In the genomic region with DNA sequence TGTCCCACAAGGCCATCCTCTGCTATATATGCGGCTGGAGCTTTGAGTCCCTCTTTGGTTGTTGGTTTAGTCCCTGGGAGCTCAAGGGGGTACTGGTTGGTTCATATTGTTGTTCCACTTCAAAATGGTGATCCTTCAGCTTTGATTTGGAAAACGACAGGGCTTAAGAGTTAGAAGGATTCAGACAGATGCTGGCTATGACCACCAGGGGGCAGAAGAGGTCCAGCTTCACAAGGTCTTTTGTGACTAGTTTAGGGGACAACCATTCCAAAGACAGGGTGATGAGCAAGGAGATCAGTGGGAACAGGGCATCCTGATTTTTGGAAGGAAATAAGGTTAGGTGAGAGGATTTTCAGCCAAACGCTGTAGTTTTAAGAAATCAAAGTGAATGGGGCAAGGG, we compare ENCODE assay signal across 8 mouse cellular contexts.
DNase-seq lines count a peak whose midpoint lies in the region; ATAC-seq and TF ChIP-seq lines count a peak whose summit lies in the region.

No protein-coding gene starts in this region.

- peak; percentile 72 for DNase-seq in ZHBTc4 (ENCODE audit: low read depth, low spot score)
- DNase-seq in embryo, embryonic 11 days = peak; percentile 80
- peak; percentile 92 for DNase-seq in hindbrain, postnatal 0 days (ENCODE audit: low spot score)
- DNase-seq in left cerebral cortex, postnatal 10 days (ENCODE audit: extremely low spot score in 1 of 2, low spot score in 2 of 2) = peak; percentile 75 to 77
- peak; percentile 62 for DNase-seq in ovary, postnatal 14 days (ENCODE audit: low spot score)
- DNase-seq in spleen, postnatal 14 days (ENCODE audit: low spot score in 2 of 2) = no peak

- no peaks in the 10 kb centered on the region for H3K4me1 ChIP-seq in intestine, postnatal 0 days (replicated peaks; ENCODE audit: control insufficient read depth, insufficient read depth, low read length)
- no peaks in the 10 kb centered on the region for H3K4me1 ChIP-seq in intestine, embryonic 15.5 days (replicated peaks)
- no peaks in the 10 kb centered on the region for H3K4me1 ChIP-seq in hindbrain, postnatal 0 days (ENCODE audit: insufficient read depth, low read length)

- intact Hi-C loops in left cerebral cortex, postnatal 10 days (cut with DNase I) = loop anchor here (5.0 kb wide), 1 partner anchor 345 kb away; no protein-coding TSS in a partner anchor

- no peak overlapping the region for H3K27ac ChIP-seq in intestine, postnatal 0 days (ENCODE audit: low read depth, low read length)
- no peak overlapping the region for H3K27ac ChIP-seq in intestine, embryonic 15.5 days
- no peak overlapping the region for H3K27ac ChIP-seq in hindbrain, postnatal 0 days

- no peak overlapping the region for H3K9ac ChIP-seq in intestine, postnatal 0 days (ENCODE audit: low read depth, low read length)
- H3K9ac ChIP-seq in intestine, embryonic 15.5 days = no peak overlapping the region
- H3K9ac ChIP-seq in hindbrain, postnatal 0 days (replicated peaks; ENCODE audit: low read length) = no peak overlapping the region

- no peaks in the 10 kb centered on the region for H3K36me3 ChIP-seq in intestine, postnatal 0 days (ENCODE audit: control insufficient read depth, insufficient read depth)
- H3K36me3 ChIP-seq in intestine, embryonic 15.5 days = no peaks in the 10 kb centered on the region
- no peaks in the 10 kb centered on the region for H3K36me3 ChIP-seq in hindbrain, postnatal 0 days (ENCODE audit: insufficient read depth, low read length)

- no peaks in the 10 kb centered on the region for H3K9me3 ChIP-seq in intestine, postnatal 0 days (ENCODE audit: control insufficient read depth)
- no peaks in the 10 kb centered on the region for H3K9me3 ChIP-seq in intestine, embryonic 15.5 days
- no peaks in the 10 kb centered on the region for H3K9me3 ChIP-seq in hindbrain, postnatal 0 days (ENCODE audit: low read length)

- no peak overlapping the region for H3K4me2 ChIP-seq in intestine, postnatal 0 days (replicated peaks; ENCODE audit: low read depth)
- no peak overlapping the region for H3K4me2 ChIP-seq in intestine, embryonic 15.5 days (replicated peaks)
- no peak overlapping the region for H3K4me2 ChIP-seq in hindbrain, postnatal 0 days (ENCODE audit: low read depth, low read length)

- H3K27me3 ChIP-seq in intestine, postnatal 0 days (replicated peaks; ENCODE audit: control insufficient read depth, insufficient read depth, low read length) = no peaks in the 10 kb centered on the region
- no peaks in the 10 kb centered on the region for H3K27me3 ChIP-seq in intestine, embryonic 15.5 days (replicated peaks)
- no peaks in the 10 kb centered on the region for H3K27me3 ChIP-seq in hindbrain, postnatal 0 days (ENCODE audit: insufficient read depth, low read length)

- peak; percentile 85 for TF ChIP-seq CTCF in intestine, postnatal 0 days (IDR thresholded peaks at IDR 0.05; ENCODE audit: low read depth)
- peak; percentile 95 for TF ChIP-seq CTCF in hindbrain, postnatal 0 days (IDR thresholded peaks at IDR 0.05; ENCODE audit: low read depth)

- no peak for ATAC-seq in intestine, postnatal 0 days
- no peak for ATAC-seq in intestine, embryonic 15.5 days
- ATAC-seq in hindbrain, postnatal 0 days = peak; percentile 73

- 38% methylated on average over 3 of the region's 3 CpGs for WGBS in intestine, postnatal 0 days
- 44% methylated on average over 3 of the region's 3 CpGs for WGBS in intestine, embryonic 15.5 days
- 31% methylated on average over 3 of the region's 3 CpGs for WGBS in hindbrain, postnatal 0 days

- H3K4me3 ChIP-seq in intestine, postnatal 0 days (ENCODE audit: low read depth, low read length) = no peak overlapping the region
- H3K4me3 ChIP-seq in intestine, embryonic 15.5 days (replicated peaks) = no peak overlapping the region
- H3K4me3 ChIP-seq in hindbrain, postnatal 0 days (ENCODE audit: low read length) = no peak overlapping the region

Comparison
In these comparisons a context has a peak if more than half of its experiments do, and no peak if none do; other contexts are left out.
1. DNase-seq: peak in ZHBTc4 (single experiment), embryo, embryonic 11 days (single experiment), hindbrain, postnatal 0 days (single experiment), left cerebral cortex, postnatal 10 days (2 of 2) and ovary, postnatal 14 days (single experiment); none in spleen, postnatal 14 days (0 of 2).